Mouse (Mus musculus) thymus, adult 18-20 months (tissue): ENCODE results near the gene Pola2.

Experiments used
- DNase-seq, 2 experiments: peaks; one replicate each; pipeline ENCODE4 v3.0.0; 2022; ENCODE audit warnings: mixed read lengths in 2 of 2

The Pola2 gene

DNA sequence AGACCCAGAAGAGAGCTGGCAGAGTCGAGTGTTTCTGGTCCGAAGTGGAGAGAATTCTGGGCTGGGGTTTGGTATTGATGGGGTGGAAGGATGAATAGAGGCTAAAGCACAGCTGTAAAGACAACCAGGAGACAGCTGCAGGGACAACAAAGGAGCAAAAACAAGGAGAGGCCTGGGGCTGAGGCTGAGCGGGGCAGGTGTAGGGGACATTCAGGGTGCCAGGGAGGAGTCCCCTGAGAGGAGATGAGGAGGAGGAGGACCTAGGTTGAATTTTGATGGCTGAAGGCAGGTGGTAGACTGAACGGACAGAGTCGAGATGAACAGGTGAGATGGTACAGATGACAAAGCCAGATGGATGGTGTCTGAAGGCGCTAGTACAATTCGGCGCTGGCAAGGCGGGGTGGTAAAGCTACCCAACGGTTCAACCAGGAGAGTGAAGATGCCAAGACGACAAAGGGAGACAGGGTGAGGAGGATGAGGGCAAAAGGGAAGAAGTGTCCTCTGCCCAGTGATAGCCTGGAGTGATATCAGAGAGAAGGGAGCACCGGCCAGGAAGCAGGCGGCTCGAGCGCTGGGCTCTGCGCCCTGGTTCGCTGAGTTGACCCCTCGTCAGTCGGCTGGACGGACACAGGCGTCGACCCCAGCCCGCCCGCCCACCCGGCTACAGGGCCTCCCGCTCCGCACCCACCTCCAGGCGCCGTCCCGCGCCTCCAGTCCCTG lies 70.6 kb downstream of the Pola2 start:
- no peak for DNase-seq

- DNase-seq = no peak
Measured at GRCm38 (mm10) chr19:5892735-5893134, 71.3 kb downstream of the Pola2 start.

DNA sequence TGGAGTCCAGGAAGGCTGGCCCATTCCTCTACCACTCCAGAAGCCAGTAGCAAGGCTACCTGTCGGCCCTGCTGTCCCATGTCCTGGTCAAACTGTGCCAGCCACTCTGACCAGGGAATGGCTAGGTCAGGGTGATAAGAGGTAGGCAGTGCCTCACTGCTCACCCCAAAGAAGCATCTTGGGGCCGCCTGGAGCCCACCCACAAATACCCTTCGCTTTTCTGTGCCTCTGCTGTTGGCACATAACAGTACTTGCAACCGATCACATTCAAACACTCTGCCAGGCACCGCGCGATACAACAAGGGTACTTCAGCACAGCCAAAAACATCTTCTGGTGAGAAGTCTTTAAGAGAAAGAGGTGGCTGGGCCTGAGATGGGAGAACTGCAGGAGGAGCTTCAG lies 71.7 kb downstream of the Pola2 start:
- no peak for DNase-seq

GRCm38 (mm10) chr19:5891521-5892258 lies 72.3 kb downstream of the Pola2 start:
- no peak for DNase-seq
